Mouse (Mus musculus) T-helper 17 cell (primary cell): ENCODE measurements at regions not wholly inside any gene's neighbourhood (a gene's known extent, or its start where the extent isn't known, plus 50 kb on each side); places are given as distances from the start of the nearest gene placed in this dataset.
"Not testable (repeated sequence)": the region's sequence is repeated elsewhere in the genome, so short reads cannot be mapped to it uniquely, and the experiment has no call there.

Experiments used
- in situ Hi-C, 2 experiments: fragments of 300-600 bp; cut with MboI, MseI; formaldehyde crosslinking; loops; 1 replicate in 1 of 2; 2 replicates in 1 of 2; pipeline ENCODE4 v1.15.1; 2025; ENCODE audit warnings: high pct_unique_total_duplicates in 2 of 2

GRCm38 (mm10) chr2:179095981-179096380, 346.2 kb upstream of the Cdh4 start:
- in situ Hi-C loops = no loop called here

GRCm38 (mm10) chr2:179096861-179097260, 345.4 kb upstream of the Cdh4 start:
- in situ Hi-C loops = no loop called here

- in situ Hi-C loops = no loop called here
Observed at GRCm38 (mm10) chr2:179099783-179100182, 342.4 kb upstream of the Cdh4 start.

GRCm38 (mm10) chr2:179103114-179103513, 339.1 kb upstream of the Cdh4 start:
- in situ Hi-C loops = no loop called here

GRCm38 (mm10) chr2:179112951-179113350, 329.3 kb upstream of the Cdh4 start:
- in situ Hi-C loops = no loop called here

- in situ Hi-C loops = no loop called here
Observed at GRCm38 (mm10) chr2:179128018-179128417, 314.2 kb upstream of the Cdh4 start.

- in situ Hi-C loops = no loop called here
Observed at GRCm38 (mm10) chr2:179128432-179128831, 313.8 kb upstream of the Cdh4 start.

- in situ Hi-C loops = no loop called here
Observed at GRCm38 (mm10) chr2:179131004-179131403, 311.2 kb upstream of the Cdh4 start.

- in situ Hi-C loops = no loop called here
Observed at GRCm38 (mm10) chr2:179142313-179142712, 299.9 kb upstream of the Cdh4 start.

GRCm38 (mm10) chr2:179145726-179146125, 296.5 kb upstream of the Cdh4 start:
- in situ Hi-C loops = no loop called here

GRCm38 (mm10) chr2:179146274-179146673, 296.0 kb upstream of the Cdh4 start:
- in situ Hi-C loops = no loop called here

GRCm38 (mm10) chr2:179148194-179148593, 294.0 kb upstream of the Cdh4 start:
- in situ Hi-C loops = no loop called here

- in situ Hi-C loops = no loop called here
Observed at GRCm38 (mm10) chr2:179148667-179149066, 293.6 kb upstream of the Cdh4 start.

- in situ Hi-C loops = no loop called here
Observed at GRCm38 (mm10) chr2:179158881-179159280, 283.4 kb upstream of the Cdh4 start.

- in situ Hi-C loops = no loop called here
Observed at GRCm38 (mm10) chr2:179163116-179163515, 279.1 kb upstream of the Cdh4 start.

GRCm38 (mm10) chr2:179170157-179170556, 272.1 kb upstream of the Cdh4 start:
- in situ Hi-C loops = no loop called here

- in situ Hi-C loops = no loop called here
Observed at GRCm38 (mm10) chr2:179170608-179171007, 271.6 kb upstream of the Cdh4 start.

- in situ Hi-C loops = not testable (repeated sequence)
Observed at GRCm38 (mm10) chr2:179176835-179177530, 265.2 kb upstream of the Cdh4 start.

- in situ Hi-C loops = no loop called here
Observed at GRCm38 (mm10) chr2:179181366-179181765, 260.9 kb upstream of the Cdh4 start.

GRCm38 (mm10) chr2:179182123-179182522, 260.1 kb upstream of the Cdh4 start:
- in situ Hi-C loops = no loop called here

GRCm38 (mm10) chr2:179192906-179193496, 249.2 kb upstream of the Cdh4 start:
- in situ Hi-C loops = no loop called here

- in situ Hi-C loops = no loop called here
Observed at GRCm38 (mm10) chr2:179193507-179194160, 248.6 kb upstream of the Cdh4 start.

- in situ Hi-C loops = no loop called here
Observed at GRCm38 (mm10) chr2:179197471-179197870, 244.8 kb upstream of the Cdh4 start.
